ENCODE assay signal across 22 mouse cellular contexts in genomic region chr6:117518939-117519338, GRCm38 (mm10).
DNase-seq lines count a peak whose midpoint lies in the region; ATAC-seq and TF ChIP-seq lines count a peak whose summit lies in the region.
"Had no signal": no experiment of that assay in that cellular context is flagged by ENCODE, and none has a peak within 500 bp of the region (broad histone marks: within the 10 kb centered on the region; RNA-seq: fewer than 3 reads in every experiment).

No protein-coding gene starts in this region.

- 41% methylated on average over 3 of the region's 3 CpGs for WGBS in intestine, embryonic 14.5 days
- 44% methylated on average over 3 of the region's 3 CpGs for WGBS in intestine, postnatal 0 days
- WGBS in kidney, embryonic 15.5 days = 22% methylated on average over 3 of the region's 3 CpGs
- WGBS in kidney, postnatal 0 days = 24% methylated on average over 3 of the region's 3 CpGs

- no peak for ATAC-seq in intestine, embryonic 14.5 days (replicated peaks; ENCODE audit: low FRiP score, low TSS enrichment, low read depth)
- no peak for ATAC-seq in intestine, postnatal 0 days
- peak; percentile 52; the same call in 1 of the 2 replicates for ATAC-seq in kidney, embryonic 15.5 days (replicated peaks; ENCODE audit: low FRiP score)
- no peak for ATAC-seq in kidney, postnatal 0 days (replicated peaks; ENCODE audit: low FRiP score, low read depth)
- ATAC-seq: activated CD4-positive, CD25-positive, alpha-beta regulatory T cell, adult 4 months; CD4-positive, CD25-positive, alpha-beta regulatory T cell, adult 4 months; forebrain, embryonic 13.5 days; forebrain, embryonic 15.5 days; Patski had no signal

- no peaks in the 10 kb centered on the region for H3K27me3 ChIP-seq in intestine, embryonic 14.5 days (replicated peaks; ENCODE audit: control insufficient read depth, insufficient read depth, low read length)
- H3K27me3 ChIP-seq in intestine, postnatal 0 days (replicated peaks; ENCODE audit: control insufficient read depth, insufficient read depth, low read length) = no peaks in the 10 kb centered on the region
- no peaks in the 10 kb centered on the region for H3K27me3 ChIP-seq in kidney, embryonic 15.5 days
- no peaks in the 10 kb centered on the region for H3K27me3 ChIP-seq in kidney, postnatal 0 days (ENCODE audit: insufficient read depth, low read length)
- H3K27me3 ChIP-seq: embryonic facial prominence, embryonic 12.5 days; forebrain, embryonic 13.5 days; forebrain, embryonic 15.5 days; Patski had no signal

- no peak for TF ChIP-seq CTCF in intestine, postnatal 0 days (IDR thresholded peaks at IDR 0.05; ENCODE audit: low read depth)
- no peak for TF ChIP-seq CTCF in kidney, postnatal 0 days (IDR thresholded peaks at IDR 0.05; ENCODE audit: low read depth)

- H3K9ac ChIP-seq in intestine, embryonic 14.5 days (ENCODE audit: low read length) = no peak overlapping the region
- H3K9ac ChIP-seq in intestine, postnatal 0 days (ENCODE audit: low read depth, low read length) = no peak overlapping the region
- H3K9ac ChIP-seq in kidney, embryonic 15.5 days = no peak overlapping the region
- H3K9ac ChIP-seq in kidney, postnatal 0 days (ENCODE audit: low read depth, low read length) = no peak overlapping the region
- H3K9ac ChIP-seq: embryonic facial prominence, embryonic 12.5 days; forebrain, embryonic 13.5 days; forebrain, embryonic 15.5 days had no signal

- H3K4me1 ChIP-seq in intestine, embryonic 14.5 days (replicated peaks; ENCODE audit: control insufficient read depth, insufficient read depth, low read length) = no peaks in the 10 kb centered on the region
- no peaks in the 10 kb centered on the region for H3K4me1 ChIP-seq in intestine, postnatal 0 days (replicated peaks; ENCODE audit: control insufficient read depth, insufficient read depth, low read length)
- peaks cover 15% of the 10 kb centered on the region for H3K4me1 ChIP-seq in kidney, embryonic 15.5 days
- no peaks in the 10 kb centered on the region for H3K4me1 ChIP-seq in kidney, postnatal 0 days (replicated peaks; ENCODE audit: insufficient read depth, low read length)
- H3K4me1 ChIP-seq: embryonic facial prominence, embryonic 12.5 days; forebrain, embryonic 13.5 days; forebrain, embryonic 15.5 days had no signal

- H3K9me3 ChIP-seq in intestine, embryonic 14.5 days (ENCODE audit: control insufficient read depth, low read length) = no peaks in the 10 kb centered on the region
- H3K9me3 ChIP-seq in intestine, postnatal 0 days (ENCODE audit: control insufficient read depth) = no peaks in the 10 kb centered on the region
- no peaks in the 10 kb centered on the region for H3K9me3 ChIP-seq in kidney, embryonic 15.5 days (replicated peaks)
- H3K9me3 ChIP-seq in kidney, postnatal 0 days (replicated peaks; ENCODE audit: low read length) = no peaks in the 10 kb centered on the region
- H3K9me3 ChIP-seq: embryonic facial prominence, embryonic 10.5 days; embryonic facial prominence, embryonic 12.5 days; forebrain, embryonic 13.5 days; forebrain, embryonic 15.5 days had no signal

- DNase-seq in intestine, embryonic 14.5 days (ENCODE audit: low spot score) = peak; percentile 24
- DNase-seq in kidney, postnatal 10 days = no peak
- DNase-seq in kidney, postnatal 0 days (ENCODE audit: low spot score) = peak; percentile 64
- DNase-seq in kidney, postnatal 36 days = no peak
- DNase-seq: adrenal gland, adult 8-10 months; adrenal gland, postnatal 14 days; adrenal gland, postnatal 36 days; B cell, adult 2 months; cerebellum, adult 11-12 months; cerebellum, adult 2 months; cerebellum, adult 9-10 months; cerebellum, postnatal 25 days had no signal

- no peak overlapping the region for H3K4me3 ChIP-seq in intestine, embryonic 14.5 days (ENCODE audit: low read depth, low read length)
- H3K4me3 ChIP-seq in intestine, postnatal 0 days (ENCODE audit: low read depth, low read length) = no peak overlapping the region
- no peak overlapping the region for H3K4me3 ChIP-seq in kidney, embryonic 15.5 days (replicated peaks)
- no peak overlapping the region for H3K4me3 ChIP-seq in kidney, postnatal 0 days (replicated peaks; ENCODE audit: low read depth, low read length)
- H3K4me3 ChIP-seq: embryonic facial prominence, embryonic 10.5 days; embryonic facial prominence, embryonic 12.5 days; forebrain, embryonic 13.5 days; forebrain, embryonic 15.5 days had no signal

- no peak overlapping the region for H3K4me2 ChIP-seq in intestine, embryonic 14.5 days (ENCODE audit: low read length)
- no peak overlapping the region for H3K4me2 ChIP-seq in intestine, postnatal 0 days (replicated peaks; ENCODE audit: low read depth)
- H3K4me2 ChIP-seq in kidney, embryonic 15.5 days = no peak overlapping the region
- no peak overlapping the region for H3K4me2 ChIP-seq in kidney, postnatal 0 days (ENCODE audit: low read length)
- H3K4me2 ChIP-seq: embryonic facial prominence, embryonic 12.5 days; forebrain, embryonic 13.5 days; forebrain, embryonic 15.5 days had no signal

- H3K27ac ChIP-seq in intestine, embryonic 14.5 days (ENCODE audit: low read depth) = no peak overlapping the region
- no peak overlapping the region for H3K27ac ChIP-seq in intestine, postnatal 0 days (ENCODE audit: low read depth, low read length)
- peak overlapping the region; percentile 13; the same call in 1 of the 2 replicates for H3K27ac ChIP-seq in kidney, embryonic 15.5 days
- no peak overlapping the region for H3K27ac ChIP-seq in kidney, postnatal 0 days
- H3K27ac ChIP-seq: embryonic facial prominence, embryonic 10.5 days; embryonic facial prominence, embryonic 12.5 days; forebrain, embryonic 13.5 days; forebrain, embryonic 15.5 days had no signal

- H3K36me3 ChIP-seq in intestine, embryonic 14.5 days (ENCODE audit: control insufficient read depth, insufficient read depth, low read length) = no peaks in the 10 kb centered on the region
- H3K36me3 ChIP-seq in intestine, postnatal 0 days (ENCODE audit: control insufficient read depth, insufficient read depth) = no peaks in the 10 kb centered on the region
- H3K36me3 ChIP-seq in kidney, embryonic 15.5 days = no peaks in the 10 kb centered on the region
- H3K36me3 ChIP-seq in kidney, postnatal 0 days (ENCODE audit: insufficient read depth, low read length) = no peaks in the 10 kb centered on the region
- H3K36me3 ChIP-seq: embryonic facial prominence, embryonic 10.5 days; embryonic facial prominence, embryonic 12.5 days; forebrain, embryonic 15.5 days; G1E had no signal

Comparison
In these comparisons a context has a peak if more than half of its experiments do, and no peak if none do; other contexts are left out.
1. DNase-seq: peak in intestine, embryonic 14.5 days (single experiment) and kidney, postnatal 0 days (single experiment); none in kidney, postnatal 10 days (single experiment) and kidney, postnatal 36 days (0 of 2).